Mouse (Mus musculus): ENCODE measurements around the gene Ifitm2.
"Not testable (repeated sequence)": the region's sequence is repeated elsewhere in the genome, so short reads cannot be mapped to it uniquely, and the experiment has no call there.

The Ifitm2 gene

DNA sequence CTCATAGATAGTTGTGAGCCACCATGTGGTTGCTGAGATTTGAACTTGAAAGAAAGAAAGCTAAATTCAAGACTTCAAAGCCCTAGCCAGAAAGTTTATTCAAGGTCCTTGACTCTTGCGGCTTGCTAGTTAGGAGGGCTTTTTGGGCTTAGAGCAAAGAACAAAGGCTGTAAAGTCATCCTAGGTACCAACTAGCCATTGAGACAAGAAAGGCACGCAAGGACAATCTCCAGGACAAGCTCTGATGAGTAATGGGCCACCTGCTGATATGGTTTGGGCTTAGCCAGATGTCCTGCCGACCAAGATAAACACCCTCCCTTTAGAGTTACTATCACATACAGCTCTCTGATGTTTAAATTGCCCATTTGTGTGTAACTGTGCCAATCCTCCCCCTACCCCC, 12.9 kb upstream of the Ifitm2 start:
- in situ Hi-C loops (cut with MboI, MseI) = not testable (repeated sequence)

DNA sequence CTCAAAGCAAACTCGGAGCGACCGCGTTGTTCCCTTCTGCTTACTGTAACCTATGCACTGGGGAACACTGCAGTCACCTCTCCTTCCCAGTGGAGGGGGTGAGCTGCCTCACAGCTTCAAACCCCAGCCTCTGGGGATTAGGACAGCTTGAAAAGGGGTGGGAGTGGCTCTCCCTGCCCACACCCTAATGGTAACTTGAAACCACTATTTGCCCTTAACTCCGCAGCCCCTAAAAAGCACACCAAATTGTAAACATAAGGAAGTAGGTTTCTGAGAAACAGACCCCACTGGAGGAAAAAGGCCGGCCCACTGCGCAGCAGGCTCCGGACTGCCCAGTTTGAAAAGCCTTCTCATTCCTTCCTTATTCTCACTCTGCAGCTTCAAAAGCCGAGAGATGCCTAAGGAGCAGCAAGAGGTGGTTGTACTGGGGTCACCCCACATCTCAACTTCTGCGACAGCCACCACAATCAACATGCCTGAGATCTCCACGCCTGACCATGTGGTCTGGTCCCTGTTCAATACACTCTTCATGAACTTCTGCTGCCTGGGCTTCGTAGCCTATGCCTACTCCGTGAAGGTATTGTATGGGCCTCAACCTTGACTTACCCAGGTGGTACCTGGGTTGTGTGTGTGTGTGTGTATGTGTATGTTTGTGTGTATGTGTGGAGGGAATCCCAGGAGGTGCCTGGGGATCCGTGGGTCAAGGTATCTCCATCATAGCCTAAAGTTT, 12.2 kb upstream of the Ifitm2 start:
- in situ Hi-C loops (cut with MboI, MseI) = no loop called here

GRCm38 (mm10) chr7:140966921-140967320, 11.1 kb upstream of the Ifitm2 start, which contains the start of gene Ifitm1:
Gene Ifitm1 (plus strand): TSS chr7:140967221.
- in situ Hi-C loops (cut with MboI, MseI) = no loop called here

DNA sequence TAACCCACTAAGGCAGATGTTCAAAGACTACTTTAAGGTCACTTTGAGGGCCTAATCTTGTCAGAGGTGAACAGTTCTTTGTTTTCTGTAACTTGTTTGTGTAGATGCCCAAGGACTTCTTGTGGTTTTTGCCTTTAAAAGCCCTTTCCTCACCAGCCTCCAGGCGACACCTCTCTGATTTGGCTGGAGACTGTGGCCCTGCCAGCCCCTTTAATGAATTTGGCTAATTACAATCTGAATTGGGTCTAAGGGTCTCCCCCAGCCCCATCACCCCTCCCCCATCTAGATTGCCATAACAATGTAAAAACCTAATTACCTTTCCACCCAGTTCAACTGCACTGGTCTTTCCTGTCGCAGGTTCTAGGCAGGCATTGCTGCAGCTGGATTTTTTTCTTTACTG, 6.9 kb upstream of the Ifitm2 start:
- in situ Hi-C loops (cut with MboI, MseI) = no loop called here

DNA sequence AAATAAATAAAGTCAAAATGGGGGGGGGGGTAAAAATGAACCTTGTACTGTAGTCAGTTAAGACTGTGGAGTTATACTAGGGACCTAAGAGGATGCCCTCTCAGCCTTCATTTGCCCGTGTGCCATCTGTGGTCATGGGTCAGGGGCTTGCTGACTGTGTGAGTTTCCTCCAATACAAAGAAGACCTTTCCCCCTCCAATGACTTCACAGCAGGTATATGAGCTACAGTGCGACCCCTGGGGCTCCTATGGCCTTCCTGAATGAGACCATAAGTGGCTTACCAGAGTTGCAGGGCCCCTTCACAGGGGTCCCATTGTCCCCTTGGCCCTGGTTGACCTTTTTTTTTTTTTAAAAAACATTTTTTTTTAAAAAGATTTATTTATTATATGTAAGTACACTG, 5.6 kb upstream of the Ifitm2 start:
- in situ Hi-C loops (cut with MboI, MseI) = no loop called here

DNA sequence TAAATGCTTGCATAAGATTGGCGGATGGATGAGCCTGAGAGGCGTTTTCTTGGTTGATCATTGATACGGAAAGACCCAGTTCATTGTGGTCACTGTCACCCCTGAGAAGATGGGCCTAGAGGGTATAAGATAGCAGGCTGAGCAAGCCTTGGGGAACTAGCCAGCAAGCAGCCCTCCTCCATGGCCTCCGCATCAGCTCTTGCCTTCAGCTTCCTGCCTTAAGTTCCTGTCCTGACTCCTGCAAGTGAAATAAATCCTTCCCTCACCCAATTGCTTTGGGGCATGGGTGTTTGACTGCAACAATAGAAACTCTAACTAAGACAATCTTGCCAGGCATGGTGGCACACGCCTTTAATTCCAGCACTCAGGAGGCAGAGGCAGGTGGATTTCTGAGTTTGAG, 4.2 kb upstream of the Ifitm2 start:
- in situ Hi-C loops (cut with MboI, MseI) = no loop called here

DNA sequence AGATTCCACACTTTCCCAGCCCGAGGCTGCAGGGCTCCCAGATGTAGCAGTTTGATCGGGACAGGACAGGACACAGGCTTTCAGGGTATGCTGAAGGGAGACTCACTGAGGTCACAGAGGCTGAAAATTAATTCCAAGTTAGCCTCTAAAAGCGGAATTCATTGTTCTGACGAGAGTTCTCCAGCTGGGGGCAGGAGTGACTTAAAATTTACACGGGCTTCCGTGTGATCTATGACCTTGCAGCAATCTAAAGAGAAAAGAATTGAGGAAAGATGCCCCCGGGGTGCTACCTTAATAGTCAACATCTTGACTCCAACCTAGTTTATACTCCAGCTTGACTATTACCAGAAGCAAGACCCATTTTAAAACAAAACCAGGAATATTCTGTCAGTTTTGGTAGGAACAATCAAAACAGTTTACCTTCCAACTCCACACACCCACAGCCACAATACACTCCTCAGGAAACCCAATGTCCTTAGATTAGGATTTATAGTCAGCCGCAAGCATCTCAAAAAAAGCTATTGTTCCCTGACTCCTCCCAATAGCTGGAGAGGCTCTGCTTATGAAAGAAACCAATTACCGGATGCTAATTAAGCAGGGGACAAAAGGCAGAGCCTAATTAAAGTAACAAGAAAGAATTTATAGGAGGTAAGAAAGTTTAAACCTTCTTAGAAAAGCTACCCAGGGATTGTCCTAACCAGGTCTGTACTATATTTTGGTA, 3.6 kb upstream of the Ifitm2 start:
- in situ Hi-C loops (cut with MboI, MseI) = loop anchor here (5.0 kb wide), 2 partner anchors 88 to 218 kb away; no protein-coding TSS in a partner anchor

DNA sequence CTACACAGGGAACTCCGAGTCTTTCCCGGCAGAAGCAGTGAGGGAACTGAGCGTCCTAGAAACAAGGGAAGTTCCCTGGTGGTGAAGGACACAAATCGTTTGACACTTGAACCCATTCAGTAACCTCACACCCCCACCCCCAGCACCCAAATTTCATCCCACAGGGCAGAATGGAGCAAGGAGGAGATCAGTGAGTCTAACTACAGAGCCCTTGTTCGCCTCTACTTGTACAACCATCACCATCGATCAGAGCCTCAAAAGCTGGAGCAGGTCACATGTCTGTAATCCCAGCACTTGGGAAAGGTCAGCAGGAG, 726 bp upstream of the Ifitm2 start:
- in situ Hi-C loops (cut with MboI, MseI) = loop anchor here (5.0 kb wide), 2 partner anchors 91 to 221 kb away; no protein-coding TSS in a partner anchor

GRCm38 (mm10) chr7:140955342-140955741, 445 bp downstream of the Ifitm2 start:
- in situ Hi-C loops (cut with MboI, MseI) = loop anchor here (5.0 kb wide), 2 partner anchors 92 to 222 kb away; no protein-coding TSS in a partner anchor

- in situ Hi-C loops (cut with MboI, MseI) = loop anchor here (5.0 kb wide), 2 partner anchors 93 to 223 kb away; no protein-coding TSS in a partner anchor
Observed at GRCm38 (mm10) chr7:140954733-140955071, 1.1 kb downstream of the Ifitm2 start.

DNA sequence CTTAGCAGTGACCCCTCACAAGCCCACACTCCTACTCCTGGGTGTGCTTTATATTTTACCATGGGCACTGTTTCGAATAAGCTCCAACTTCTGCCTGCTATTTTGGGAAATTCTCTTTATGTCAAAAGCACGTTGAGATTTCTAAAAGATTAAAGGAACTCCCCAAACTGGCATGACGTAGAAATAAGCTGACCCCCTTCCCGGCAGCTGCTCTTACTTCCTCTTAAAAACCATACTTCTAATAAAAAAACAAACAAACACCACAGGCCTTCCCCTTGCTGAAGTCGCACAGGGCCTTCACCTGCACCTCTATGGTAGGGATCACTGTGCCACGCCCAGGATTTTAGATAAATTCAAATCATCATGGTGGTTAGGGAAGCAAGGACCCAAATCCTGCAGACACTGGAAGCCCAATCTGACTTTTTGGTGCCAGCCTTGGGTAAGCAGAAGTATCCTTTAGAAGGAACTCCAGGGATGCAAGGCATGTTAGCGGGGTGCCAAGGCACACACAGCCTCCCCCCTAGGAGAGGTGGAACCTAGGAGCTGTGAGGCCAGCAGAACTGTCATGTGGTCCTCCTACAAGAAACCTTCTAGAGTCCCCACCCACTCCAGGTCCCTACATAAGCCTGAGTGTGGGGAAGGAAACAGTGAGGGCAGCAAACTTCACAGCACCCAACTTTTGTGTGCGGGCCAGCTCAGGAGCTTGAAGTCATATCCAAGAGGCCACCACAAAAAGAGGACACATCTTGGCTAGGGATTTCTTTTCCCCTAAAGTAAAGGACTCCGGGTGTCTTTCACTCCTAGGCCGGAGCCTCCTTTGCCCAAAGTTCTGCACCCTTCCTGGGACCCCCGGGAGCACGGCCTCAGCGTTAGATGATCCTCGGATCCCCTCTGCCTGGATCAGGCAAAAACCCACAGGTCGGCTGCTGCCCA, 1.7 kb downstream of the Ifitm2 start:
- in situ Hi-C loops (cut with MboI, MseI) = no loop called here

GRCm38 (mm10) chr7:140953133-140953532, 2.7 kb downstream of the Ifitm2 start:
- in situ Hi-C loops (cut with MboI, MseI) = no loop called here

GRCm38 (mm10) chr7:140952441-140952840, 3.3 kb downstream of the Ifitm2 start:
- in situ Hi-C loops (cut with MboI, MseI) = no loop called here

DNA sequence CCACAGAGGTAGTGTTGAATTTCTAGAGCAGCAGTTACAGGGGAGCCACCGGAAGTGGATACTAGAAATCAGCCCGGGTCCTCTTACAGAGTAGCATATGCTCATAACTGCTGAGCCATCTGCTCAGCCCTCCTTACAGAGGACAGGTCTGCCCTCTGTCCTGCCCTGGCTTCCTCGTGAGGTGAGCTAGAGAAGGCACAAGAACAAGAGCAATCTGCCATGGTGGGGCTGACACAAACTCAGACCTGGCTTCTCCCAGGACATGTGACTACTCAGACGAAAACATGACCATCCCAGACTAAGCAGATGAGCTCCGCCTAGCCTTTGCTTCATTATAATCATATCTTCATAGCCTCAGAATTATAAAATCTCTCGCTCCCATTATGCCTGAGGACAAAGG, 4.0 kb downstream of the Ifitm2 start:
- in situ Hi-C loops (cut with MboI, MseI) = no loop called here

GRCm38 (mm10) chr7:140951051-140951450, 4.7 kb downstream of the Ifitm2 start:
- in situ Hi-C loops (cut with MboI, MseI) = no loop called here

DNA sequence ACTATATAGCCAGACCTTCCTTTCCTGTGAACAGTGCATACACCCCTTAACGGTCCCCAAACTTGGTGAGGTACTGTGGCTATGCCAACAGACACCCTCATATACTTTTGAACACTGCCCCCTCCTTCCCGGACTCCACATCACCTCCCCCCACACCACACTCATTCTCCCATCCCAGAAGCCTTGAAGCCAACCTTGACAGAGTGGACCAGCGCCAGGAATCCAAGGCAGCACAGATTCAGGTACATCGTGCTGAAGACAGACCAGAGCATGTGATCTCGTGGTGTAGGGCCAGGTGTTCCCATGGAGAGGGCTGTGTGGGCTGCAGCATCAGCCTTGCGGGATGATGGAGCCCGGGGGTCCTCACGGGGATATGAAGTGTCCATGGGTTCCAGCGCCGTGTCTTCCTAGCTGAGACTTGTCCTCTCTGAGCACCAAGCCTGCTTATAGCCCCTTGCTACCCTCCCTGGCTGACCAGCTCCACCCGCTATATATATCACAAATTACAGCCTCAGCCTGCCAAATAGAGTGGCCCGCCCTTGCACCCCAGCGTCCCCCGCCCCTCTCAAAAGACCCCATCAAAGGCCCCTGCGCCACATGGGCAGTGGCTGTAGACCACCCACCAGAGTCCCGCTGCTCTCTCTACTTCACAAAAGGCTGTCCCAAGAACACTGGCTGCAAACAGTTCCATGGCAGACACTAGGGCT, 5.8 kb downstream of the Ifitm2 start, which contains the start of gene Ifitm5:
TSS of gene Ifitm5 (minus strand) at position 468 of the 707 bp plus-strand sequence.
- in situ Hi-C loops (cut with MboI, MseI) = loop anchor here in 1 of 2 experiments (5.0 kb wide), 1 partner anchor 222 kb away; the partner anchor contains the start of gene Rnh1

DNA sequence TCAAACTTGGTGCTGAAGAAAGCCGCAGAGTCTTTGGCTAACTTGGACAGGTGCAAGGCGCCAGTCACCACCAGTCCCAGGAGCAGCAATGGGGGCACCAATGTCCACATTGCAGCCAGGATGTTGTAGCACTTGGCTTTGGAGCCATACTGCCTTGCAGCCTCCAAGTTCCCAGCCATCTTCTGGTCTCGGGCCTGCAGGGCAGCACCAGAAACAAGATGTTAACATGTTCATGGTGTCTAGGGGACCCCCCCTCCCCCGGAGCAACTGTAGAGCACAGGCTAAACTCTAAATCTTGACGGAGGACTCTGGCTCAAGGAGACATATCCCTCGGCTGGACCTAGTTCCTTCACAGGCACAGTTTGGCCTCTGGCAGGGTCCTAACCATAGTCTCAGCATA, 6.5 kb downstream of the Ifitm2 start:
- in situ Hi-C loops (cut with MboI, MseI) = loop anchor here in 1 of 2 experiments (5.0 kb wide), 1 partner anchor 223 kb away; the partner anchor contains the start of gene Rnh1

DNA sequence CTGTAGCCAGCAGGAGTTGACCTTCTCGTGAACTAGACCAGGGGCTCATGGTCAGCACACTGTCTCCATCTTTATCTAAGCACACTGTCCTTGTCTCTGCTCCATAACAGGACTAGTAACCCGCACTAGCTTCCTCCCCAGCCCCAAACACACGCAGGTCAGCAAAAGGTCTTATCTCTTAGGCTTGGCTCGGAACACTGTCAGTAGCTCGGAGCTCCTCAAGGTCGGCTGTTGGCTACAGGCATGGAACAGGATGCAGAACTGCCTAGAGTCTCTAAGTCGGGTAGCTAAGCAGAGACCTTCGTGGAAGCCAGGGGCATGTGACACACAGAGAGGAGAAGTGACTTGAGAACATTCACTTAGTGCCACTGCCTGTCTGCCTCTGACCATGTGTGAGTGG, 7.6 kb downstream of the Ifitm2 start:
- in situ Hi-C loops (cut with MboI, MseI) = loop anchor here in 1 of 2 experiments (5.0 kb wide), 1 partner anchor 224 kb away; the partner anchor contains the start of gene Rnh1

- in situ Hi-C loops (cut with MboI, MseI) = loop anchor here in 1 of 2 experiments (5.0 kb wide), 1 partner anchor 225 kb away; the partner anchor contains the start of gene Rnh1
Observed at GRCm38 (mm10) chr7:140946980-140947379, 8.8 kb downstream of the Ifitm2 start.

GRCm38 (mm10) chr7:140946311-140946710, 9.5 kb downstream of the Ifitm2 start:
- in situ Hi-C loops (cut with MboI, MseI) = loop anchor here in 1 of 2 experiments (5.0 kb wide), 1 partner anchor 226 kb away; the partner anchor contains the start of gene Rnh1

DNA sequence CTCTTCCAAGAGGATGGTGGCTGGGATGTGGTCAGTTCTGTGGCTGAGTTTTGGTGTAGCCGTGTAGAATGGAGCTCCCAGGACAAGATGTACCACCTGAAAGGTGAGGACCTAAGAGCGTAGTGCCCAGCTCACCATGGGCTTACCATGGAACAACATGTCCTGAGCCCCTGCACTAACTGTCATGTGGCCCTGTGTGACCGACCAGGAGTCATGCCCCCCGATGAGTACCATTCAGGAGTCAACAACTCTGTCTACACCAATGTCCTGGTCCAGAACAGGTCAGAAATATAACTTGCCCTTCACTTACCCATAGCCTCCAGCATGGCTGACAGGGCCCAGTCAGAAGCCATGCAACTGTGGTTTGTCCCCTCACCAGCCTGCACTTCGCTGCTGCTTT, 10.5 kb downstream of the Ifitm2 start:
- in situ Hi-C loops (cut with MboI, MseI) = loop anchor here in 1 of 2 experiments (5.0 kb wide), 1 partner anchor 227 kb away; the partner anchor contains the start of gene Rnh1

All from T-helper 17 cell (primary cell).